Mouse (Mus musculus): ENCODE measurements around the gene Ky. TPM values are rescaled to one million over a fixed set of nuclear protein-coding genes. Genes with fewer than 3 reads are reported as not detected.

Ky gene
- total RNA-seq, 4 experiments from 2014 or later = 68.4 to 165 (median 129) TPM

DNA sequence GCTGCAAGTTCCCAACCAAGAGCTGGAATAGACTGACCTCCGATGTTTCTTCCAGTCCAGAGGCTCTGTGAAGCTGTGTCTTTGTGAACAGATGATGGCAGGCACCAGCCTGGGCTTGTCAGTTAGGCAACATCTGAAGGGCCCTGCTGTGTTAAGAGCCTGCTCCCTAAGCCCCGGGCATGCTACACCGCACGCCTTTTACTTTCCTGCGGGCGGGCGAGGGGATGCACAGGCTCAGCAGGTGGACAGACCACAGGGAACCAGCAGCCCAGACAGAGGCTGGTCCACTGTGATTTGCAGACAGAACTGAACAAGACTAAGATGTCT is 41.4 kb downstream of the Ky start:
- no peak for DNase-seq (ENCODE audit: low spot score in 2 of 2)

DNA sequence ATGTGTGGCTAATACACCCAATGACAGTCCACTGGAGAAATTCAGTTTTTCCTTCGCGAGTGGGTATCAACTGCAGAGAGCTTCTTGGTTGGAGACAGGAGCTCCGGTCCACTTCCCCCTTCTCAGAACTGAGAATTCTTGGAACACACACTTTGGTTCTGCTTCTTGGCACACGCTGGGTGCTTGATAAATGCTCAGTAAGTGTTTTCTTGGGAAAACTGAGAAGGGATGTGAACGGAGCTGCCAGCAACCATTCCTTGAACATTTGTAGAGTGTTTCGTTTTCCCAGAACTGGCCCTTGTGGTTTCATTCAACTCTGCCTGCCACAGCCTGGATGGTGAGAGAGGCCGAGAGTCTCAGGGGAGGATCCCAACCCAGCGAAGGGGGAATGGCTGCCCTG is 43.7 kb downstream of the Ky start:
- no peak for DNase-seq (ENCODE audit: low spot score in 2 of 2)

DNA sequence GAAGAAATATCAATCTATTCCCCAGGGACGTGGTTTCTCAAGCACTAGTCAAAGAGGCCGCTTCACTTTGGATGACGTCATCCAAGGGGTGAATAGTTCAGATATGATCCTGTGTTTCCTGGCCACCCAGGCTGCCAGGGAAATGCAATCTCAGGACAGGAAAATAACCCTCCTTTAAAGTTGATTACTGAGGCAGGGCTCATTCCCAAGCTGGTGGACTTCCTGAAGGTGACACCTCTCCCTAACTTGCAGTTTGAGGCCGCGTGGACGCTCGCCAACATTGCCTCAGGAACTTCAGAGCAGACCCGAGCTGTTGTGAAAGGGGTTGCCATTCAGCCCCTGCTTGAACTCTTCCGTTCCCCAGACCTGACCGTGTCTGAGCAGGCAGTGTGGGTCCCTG is 46.2 kb downstream of the Ky start:
- no peak for DNase-seq (ENCODE audit: low spot score in 2 of 2)

DNA sequence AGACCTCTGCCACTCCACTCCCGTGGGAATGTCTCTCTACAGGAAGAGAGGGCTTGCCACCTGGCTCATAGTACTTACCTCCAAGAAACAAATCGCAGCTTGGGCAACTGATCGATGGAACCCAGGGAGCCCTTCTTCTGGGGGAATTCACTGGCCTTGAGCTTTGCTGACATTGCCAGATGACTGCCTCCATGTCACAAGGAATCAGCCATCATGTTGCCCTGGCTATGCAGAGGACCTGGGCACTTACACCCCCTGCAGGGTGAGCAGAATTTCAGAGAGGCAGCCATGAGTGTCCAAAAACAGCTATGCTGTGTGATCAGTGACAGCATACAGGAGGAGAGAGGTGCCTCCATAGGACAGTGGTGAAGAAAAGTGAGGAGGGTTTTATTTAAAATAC is 48.2 kb downstream of the Ky start:
- no peak for DNase-seq (ENCODE audit: low spot score in 2 of 2)

DNA sequence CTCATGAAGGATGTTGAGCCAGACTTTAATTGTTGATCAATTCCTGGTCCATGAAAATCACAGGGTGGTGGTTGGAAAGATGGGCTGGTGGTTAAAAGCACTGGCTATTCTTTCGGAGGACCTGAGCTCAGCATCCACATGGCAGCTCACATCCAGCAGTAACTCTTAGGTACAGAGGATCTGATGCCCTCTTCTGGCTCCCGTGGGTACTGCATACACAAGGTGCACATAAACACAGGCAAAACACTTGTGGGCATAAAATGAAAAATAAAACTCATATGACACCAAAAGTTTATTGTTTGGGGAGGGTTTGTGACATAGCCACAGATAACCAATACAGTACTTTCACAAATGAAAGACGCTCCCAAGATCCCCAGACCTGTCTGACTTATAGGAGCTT is 52.9 kb downstream of the Ky start:
- no peak for DNase-seq (ENCODE audit: low spot score in 2 of 2)

DNA sequence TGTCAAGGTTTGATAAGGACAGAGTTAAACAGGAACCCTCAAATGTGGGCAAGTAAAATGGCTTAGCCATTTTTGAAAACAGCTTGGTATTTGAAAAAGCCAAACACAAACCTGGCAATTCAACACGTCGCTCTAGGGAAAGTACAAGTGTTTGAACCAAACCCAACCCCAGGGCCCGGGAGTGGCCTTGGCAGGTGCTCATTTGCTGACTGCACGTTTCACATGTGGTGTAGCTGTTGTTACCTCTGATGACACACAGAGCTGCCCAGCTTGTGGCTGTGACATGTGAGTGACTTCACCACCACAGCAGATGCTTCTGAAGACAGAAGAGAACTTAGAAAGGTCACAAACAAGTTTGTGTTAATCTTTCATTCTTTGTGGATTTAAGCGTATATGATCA is 67.3 kb downstream of the Ky start:
- DNase-seq (ENCODE audit: low spot score in 2 of 2) = no peak

DNA sequence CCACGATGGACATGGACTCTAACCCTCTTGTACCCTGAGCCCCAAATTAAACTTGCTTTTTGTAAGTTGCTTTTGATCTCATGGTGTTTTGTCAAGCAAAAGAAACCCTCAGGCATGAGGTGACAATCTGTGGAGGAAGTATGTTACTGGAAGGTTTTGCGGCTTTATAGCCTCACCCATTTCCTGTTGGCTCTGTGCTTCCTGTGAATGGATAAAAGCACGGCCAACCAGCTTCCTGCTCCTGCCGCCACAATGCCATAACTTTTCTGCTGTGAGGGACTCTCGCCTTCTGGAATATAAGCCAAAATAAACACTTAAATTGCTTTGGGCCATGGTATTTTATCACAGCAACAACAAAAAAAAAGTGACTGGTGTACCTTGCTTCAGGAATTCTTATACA is 71.9 kb downstream of the Ky start:
- no peak for DNase-seq (ENCODE audit: low spot score in 2 of 2)

DNA sequence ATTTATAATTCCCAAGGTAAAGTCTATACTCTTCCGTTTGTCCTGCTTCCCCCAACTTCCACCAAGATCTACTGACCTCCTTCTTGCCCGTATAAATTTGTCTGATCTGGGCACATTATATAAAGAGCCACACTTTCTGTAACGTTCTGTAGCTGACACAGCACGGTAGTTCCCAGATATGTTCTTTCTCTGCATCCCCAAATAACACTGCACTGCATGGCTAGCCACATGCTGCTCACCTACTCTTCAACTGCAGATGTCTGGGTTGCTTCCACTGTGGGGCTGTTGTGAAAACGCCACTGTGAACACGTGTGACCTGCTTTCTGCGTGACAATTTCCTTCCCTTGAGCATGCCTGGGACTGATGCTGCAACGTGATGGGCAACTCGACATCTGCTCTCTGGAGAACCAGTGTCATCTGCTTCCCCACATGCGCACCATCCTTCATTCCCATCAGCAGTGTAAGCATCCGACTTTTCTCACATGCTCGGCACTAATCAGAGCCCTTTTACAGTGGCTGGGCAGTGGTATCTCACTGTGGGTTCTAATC is 76.4 kb downstream of the Ky start:
- DNase-seq (ENCODE audit: low spot score in 2 of 2) = no peak

DNA sequence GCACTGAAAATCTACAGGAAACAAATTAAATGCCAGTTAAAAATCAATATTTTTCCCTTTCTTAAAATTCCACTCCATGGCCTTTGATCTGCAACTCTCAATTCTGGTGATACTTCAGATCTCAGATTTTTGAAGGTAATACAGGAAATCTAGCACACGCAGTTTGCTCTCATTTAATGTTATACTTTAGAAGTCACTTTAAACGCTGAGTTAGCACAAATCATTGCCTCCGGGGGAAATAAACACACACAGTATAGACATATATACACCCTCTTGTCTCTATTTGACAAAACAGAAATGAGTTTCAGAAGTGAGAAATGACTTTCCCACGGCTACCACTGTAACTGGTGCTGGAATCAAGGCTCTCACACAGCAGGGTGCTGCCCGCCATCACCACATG is 81.8 kb downstream of the Ky start:
- no peak for DNase-seq (ENCODE audit: low spot score in 2 of 2)

DNA sequence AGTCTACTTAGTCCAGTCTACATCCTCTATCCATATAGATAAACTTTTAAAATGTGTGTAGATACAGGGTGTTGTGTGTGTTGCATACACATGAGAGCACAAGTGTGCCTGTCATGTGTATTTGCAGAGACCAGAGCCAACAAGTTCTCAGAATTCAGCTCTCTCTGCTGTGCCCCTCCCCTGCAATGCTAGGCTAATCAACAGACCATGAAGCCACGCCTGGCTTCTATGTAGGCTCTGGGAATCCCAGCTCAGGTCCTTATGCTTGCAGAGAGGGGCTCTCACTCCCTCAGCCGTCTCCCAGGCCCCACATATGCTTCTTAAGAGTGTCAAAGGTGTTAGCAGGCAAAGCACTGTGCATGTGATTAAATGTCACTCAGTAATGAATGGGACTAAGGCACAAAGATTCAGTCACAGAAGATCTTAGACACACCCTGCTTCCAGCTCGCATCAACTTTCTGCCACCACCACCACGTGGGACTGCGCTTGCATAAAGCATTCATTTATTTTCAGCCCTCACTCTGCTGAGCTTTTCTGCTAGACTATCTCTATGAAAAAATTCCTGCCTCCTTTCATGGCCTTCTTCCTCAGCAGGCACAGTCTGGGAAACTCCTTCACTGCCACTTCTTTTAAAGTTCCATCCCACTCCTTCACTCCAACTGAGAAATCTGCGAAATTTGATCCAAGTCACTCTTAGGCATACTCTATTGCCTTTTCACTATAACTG is 89.3 kb downstream of the Ky start:
- DNase-seq (ENCODE audit: low spot score in 2 of 2) = no peak

Other genes with a start within 250 kb of the Ky start
- under 1 TPM; 0.32 to 0.75 (median 0.51) TPM for gene Ephb1, start 151.1 kb upstream of the Ky start, total RNA-seq (2022)
- 100 to 1,000 TPM; 232 to 263 (median 246) TPM for gene Anapc13, start 120.5 kb downstream of the Ky start, total RNA-seq (2022)
- gene Cep63, start 120.8 kb downstream of the Ky start, total RNA-seq (2022) = 10 to 100 TPM; 18.9 to 20.0 (median 19.0) TPM
- gene Amotl2, start 210.9 kb downstream of the Ky start, total RNA-seq (2022) = 10 to 100 TPM; 12.7 to 17.4 (median 15.0) TPM

All from gastrocnemius, adult 8-10 months (tissue).